Mouse (Mus musculus): ENCODE data around the gene Wrnip1. TPM values are rescaled to one million over a fixed set of nuclear protein-coding genes. Genes with fewer than 3 reads are reported as not detected.

Gene Wrnip1
- 30.2 TPM in 2 replicates for polyA plus RNA-seq (2016; fragmentation: Nextera tagmentation; extraction: Ambion mirVana)

- ATAC-seq (ENCODE audit: insufficient number of reproducible peaks, low FRiP score) = peak; percentile 94
- peak within 1 kb of the TSS; percentile 88 for H3K4me3 ChIP-seq
- H3K27ac ChIP-seq (ENCODE audit: poor library complexity, severe bottlenecking) = peak within 1 kb of the TSS; percentile 37; the same call in 1 of the 2 replicates
- no peaks in the 10 kb centered on the region for H3K27me3 ChIP-seq (replicated peaks)
- H3K9me3 ChIP-seq (replicated peaks) = no peaks in the 10 kb centered on the region
- H3K4me1 ChIP-seq (replicated peaks) = peaks cover 20% of the 10 kb centered on the region
- H3K36me3 ChIP-seq = 0 out of 2 replicates have a peak, but pooled peaks cover 7% of the 10 kb centered on the region
- H3K4me2 ChIP-seq = peak within 1 kb of the TSS; percentile 86
- peak within 1 kb of the TSS; percentile 88 for H3K9ac ChIP-seq
- WGBS = under 1% methylated on average over 49 of the region's 51 CpGs
These were observed at the start of gene Wrnip1 for GRCm38 (mm10) chr13:32801693-32802221. Gene Wrnip1 (plus strand): TSS chr13:32802038.

DNA sequence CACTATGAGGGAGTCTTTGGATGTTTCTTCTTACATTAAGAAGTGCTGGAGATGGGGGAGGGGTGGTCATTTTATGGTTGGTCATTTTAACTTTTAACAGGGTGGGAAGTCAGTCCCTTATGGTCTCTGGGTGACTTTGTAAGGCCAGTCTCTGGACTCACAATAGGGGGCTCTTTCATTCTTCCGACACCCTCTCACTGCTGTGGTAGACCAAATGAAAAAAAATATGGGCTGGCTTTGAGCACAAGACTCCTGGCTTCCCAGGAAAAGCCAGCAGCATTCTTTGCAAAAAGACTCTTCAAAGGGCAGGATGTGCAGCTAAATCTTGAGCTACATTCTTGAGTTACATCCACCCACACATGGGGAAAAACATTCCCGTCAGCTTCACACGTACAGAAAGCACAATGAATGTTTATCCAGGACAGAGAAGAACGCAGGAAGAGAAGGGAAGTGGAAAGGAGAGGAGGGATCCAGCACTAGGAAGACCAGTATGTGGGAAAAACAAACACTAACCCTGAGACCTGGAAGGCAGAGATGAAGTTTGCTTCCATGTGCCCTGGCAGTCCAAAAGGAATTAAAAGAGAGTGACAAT is 49.7 kb upstream of the Wrnip1 start:
- H3K4me1 ChIP-seq (replicated peaks) = no peaks in the 10 kb centered on the region
- ATAC-seq (ENCODE audit: insufficient number of reproducible peaks, low FRiP score) = peak; percentile 69
- peak overlapping the region; percentile 63; the same call in 1 of the 2 replicates for H3K27ac ChIP-seq (ENCODE audit: poor library complexity, severe bottlenecking)
- H3K36me3 ChIP-seq = no peaks in the 10 kb centered on the region
- no peak overlapping the region for H3K4me3 ChIP-seq
- H3K4me2 ChIP-seq = no peak overlapping the region
- 31% methylated on average over 4 of the region's 4 CpGs for WGBS
- H3K27me3 ChIP-seq (replicated peaks) = no peaks in the 10 kb centered on the region
- no peak overlapping the region for H3K9ac ChIP-seq
- H3K9me3 ChIP-seq (replicated peaks) = no peaks in the 10 kb centered on the region

GRCm38 (mm10) chr13:32759036-32759435 is 42.8 kb upstream of the Wrnip1 start:
- H3K4me1 ChIP-seq (replicated peaks) = peaks cover 10% of the 10 kb centered on the region
- H3K36me3 ChIP-seq = no peaks in the 10 kb centered on the region
- no peak overlapping the region for H3K27ac ChIP-seq (ENCODE audit: poor library complexity, severe bottlenecking)
- H3K4me2 ChIP-seq = no peak overlapping the region
- no peaks in the 10 kb centered on the region for H3K9me3 ChIP-seq (replicated peaks)
- 11% methylated on average over 4 of the region's 4 CpGs for WGBS
- H3K27me3 ChIP-seq (replicated peaks) = no peaks in the 10 kb centered on the region; the same call in 1 of the 2 replicates
- no peak for ATAC-seq (ENCODE audit: insufficient number of reproducible peaks, low FRiP score)
- H3K9ac ChIP-seq = no peak overlapping the region
- H3K4me3 ChIP-seq = no peak overlapping the region

- H3K4me2 ChIP-seq = no peak overlapping the region
- no peak overlapping the region for H3K27ac ChIP-seq (ENCODE audit: poor library complexity, severe bottlenecking)
- H3K36me3 ChIP-seq = no peaks in the 10 kb centered on the region
- no peak overlapping the region for H3K4me3 ChIP-seq
- no peaks in the 10 kb centered on the region; the same call in 1 of the 2 replicates for H3K27me3 ChIP-seq (replicated peaks)
- 81% methylated on average over 2 of the region's 2 CpGs for WGBS
- peaks cover 17% of the 10 kb centered on the region for H3K4me1 ChIP-seq (replicated peaks)
- no peaks in the 10 kb centered on the region for H3K9me3 ChIP-seq (replicated peaks)
- ATAC-seq (ENCODE audit: insufficient number of reproducible peaks, low FRiP score) = no peak
- H3K9ac ChIP-seq = no peak overlapping the region
These were observed 41.0 kb upstream of the Wrnip1 start for GRCm38 (mm10) chr13:32760795-32761194.

- Histone ChIP-seq H3K4me3 (no peak overlapping the region), H3K9me3 (replicated peaks) (no peaks in the 10 kb centered on the region), H3K27me3 (replicated peaks) (no peaks in the 10 kb centered on the region; the same call in 1 of the 2 replicates), H3K4me1 (replicated peaks) (peaks cover 17% of the 10 kb centered on the region), H3K4me2 (no peak overlapping the region), H3K9ac (no peak overlapping the region), H3K36me3 (no peaks in the 10 kb centered on the region), H3K27ac (ENCODE audit: poor library complexity, severe bottlenecking) (no peak overlapping the region)
- WGBS = 68% methylated on average over 3 of the region's 3 CpGs
- no peak for ATAC-seq (ENCODE audit: insufficient number of reproducible peaks, low FRiP score)
These were observed 38.7 kb upstream of the Wrnip1 start for GRCm38 (mm10) chr13:32763141-32763540.

DNA sequence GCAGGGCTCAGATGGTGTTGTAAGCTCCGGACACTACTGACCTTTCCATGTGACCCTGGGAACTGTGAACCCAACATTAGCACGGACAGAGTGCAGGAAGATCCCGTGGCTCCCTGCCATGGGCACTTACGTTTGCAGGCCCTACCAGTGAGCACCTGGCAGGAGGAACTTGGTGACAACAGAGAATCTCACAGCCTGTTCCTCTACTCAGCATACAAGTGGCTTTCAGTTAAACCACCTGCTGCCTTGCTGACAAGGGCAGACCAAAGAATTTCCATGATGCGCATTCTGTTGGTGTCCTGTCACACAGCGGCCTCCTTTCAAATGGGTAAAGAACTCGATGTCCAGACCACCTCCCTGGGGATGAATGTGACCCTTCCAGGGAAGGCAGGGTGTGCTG is 37.4 kb upstream of the Wrnip1 start:
- Histone ChIP-seq H3K4me1 (replicated peaks) (peaks cover 14% of the 10 kb centered on the region), H3K4me2 (no peak overlapping the region), H3K27me3 (replicated peaks) (no peaks in the 10 kb centered on the region; the same call in 1 of the 2 replicates), H3K4me3 (no peak overlapping the region), H3K9ac (no peak overlapping the region), H3K36me3 (no peaks in the 10 kb centered on the region), H3K27ac (ENCODE audit: poor library complexity, severe bottlenecking) (0 out of 2 replicates have a peak overlapping the region, but pooled peaks have one; percentile 11), H3K9me3 (replicated peaks) (no peaks in the 10 kb centered on the region)
- WGBS = 13% methylated on average over 7 of the region's 7 CpGs
- peak; percentile 33; the same call in 1 of the 2 replicates for ATAC-seq (ENCODE audit: insufficient number of reproducible peaks, low FRiP score)

- Histone ChIP-seq H3K36me3 (no peaks in the 10 kb centered on the region), H3K4me1 (replicated peaks) (peaks cover 20% of the 10 kb centered on the region), H3K4me2 (no peak overlapping the region), H3K9me3 (replicated peaks) (no peaks in the 10 kb centered on the region), H3K27me3 (replicated peaks) (no peaks in the 10 kb centered on the region), H3K4me3 (no peak overlapping the region), H3K27ac (ENCODE audit: poor library complexity, severe bottlenecking) (no peak overlapping the region), H3K9ac (no peak overlapping the region)
- 11% methylated on average over 4 of the region's 4 CpGs for WGBS
- ATAC-seq (ENCODE audit: insufficient number of reproducible peaks, low FRiP score) = no peak
These were observed 33.7 kb upstream of the Wrnip1 start for GRCm38 (mm10) chr13:32768104-32768503.

GRCm38 (mm10) chr13:32769960-32770359 is 31.9 kb upstream of the Wrnip1 start:
- H3K36me3 ChIP-seq = no peaks in the 10 kb centered on the region
- ATAC-seq (ENCODE audit: insufficient number of reproducible peaks, low FRiP score) = no peak
- WGBS = 11% methylated on average over 3 of the region's 3 CpGs
- H3K4me3 ChIP-seq = no peak overlapping the region
- no peak overlapping the region for H3K4me2 ChIP-seq
- no peaks in the 10 kb centered on the region for H3K27me3 ChIP-seq (replicated peaks)
- peak overlapping the region; percentile 18; the same call in 1 of the 2 replicates for H3K27ac ChIP-seq (ENCODE audit: poor library complexity, severe bottlenecking)
- peaks cover 10% of the 10 kb centered on the region for H3K4me1 ChIP-seq (replicated peaks)
- H3K9ac ChIP-seq = no peak overlapping the region
- no peaks in the 10 kb centered on the region for H3K9me3 ChIP-seq (replicated peaks)

DNA sequence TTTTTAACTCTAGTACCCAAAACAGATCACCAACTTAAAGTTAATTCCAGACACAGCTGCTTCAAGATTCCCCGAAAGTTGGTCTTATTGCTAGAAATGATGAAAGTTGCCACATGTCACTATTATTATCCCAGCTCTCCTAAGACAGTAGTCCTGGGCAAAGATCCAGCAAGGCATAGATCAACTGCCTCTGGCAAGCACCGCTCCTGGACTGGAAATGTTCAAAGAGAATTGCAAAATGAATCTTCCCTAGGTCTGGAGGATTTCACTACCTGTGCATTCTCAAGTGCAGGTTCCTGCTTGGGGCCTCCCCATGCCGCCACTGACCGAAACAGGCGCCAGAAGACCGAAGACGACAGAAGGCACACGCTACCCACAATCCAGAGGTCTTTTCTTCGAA is 25.9 kb upstream of the Wrnip1 start:
- no peak overlapping the region for H3K4me3 ChIP-seq
- no peak overlapping the region for H3K4me2 ChIP-seq
- H3K27me3 ChIP-seq (replicated peaks) = no peaks in the 10 kb centered on the region
- H3K4me1 ChIP-seq (replicated peaks) = peaks cover 14% of the 10 kb centered on the region
- ATAC-seq (ENCODE audit: insufficient number of reproducible peaks, low FRiP score) = no peak
- no peak overlapping the region for H3K27ac ChIP-seq (ENCODE audit: poor library complexity, severe bottlenecking)
- no peaks in the 10 kb centered on the region for H3K36me3 ChIP-seq
- WGBS = 87% methylated on average over 9 of the region's 9 CpGs
- no peaks in the 10 kb centered on the region for H3K9me3 ChIP-seq (replicated peaks)
- no peak overlapping the region for H3K9ac ChIP-seq

GRCm38 (mm10) chr13:32776350-32776749 is 25.5 kb upstream of the Wrnip1 start:
- ATAC-seq (ENCODE audit: insufficient number of reproducible peaks, low FRiP score) = no peak
- 87% methylated on average over 10 of the region's 10 CpGs for WGBS
- no peak overlapping the region for H3K27ac ChIP-seq (ENCODE audit: poor library complexity, severe bottlenecking)

GRCm38 (mm10) chr13:32778861-32779260 is 23.0 kb upstream of the Wrnip1 start:
- Histone ChIP-seq H3K9me3 (replicated peaks) (no peaks in the 10 kb centered on the region), H3K4me1 (replicated peaks) (peaks cover 14% of the 10 kb centered on the region), H3K9ac (no peak overlapping the region), H3K4me2 (no peak overlapping the region), H3K36me3 (no peaks in the 10 kb centered on the region), H3K4me3 (no peak overlapping the region), H3K27ac (ENCODE audit: poor library complexity, severe bottlenecking) (no peak overlapping the region), H3K27me3 (replicated peaks) (no peaks in the 10 kb centered on the region)
- WGBS = 55% methylated on average over 3 of the region's 3 CpGs
- no peak for ATAC-seq (ENCODE audit: insufficient number of reproducible peaks, low FRiP score)

More at GRCm38 (mm10) chr13:32776350-32776749, 25.5 kb upstream of the Wrnip1 start:
- Histone ChIP-seq H3K36me3 (no peaks in the 10 kb centered on the region), H3K4me2 (no peak overlapping the region), H3K4me3 (no peak overlapping the region), H3K4me1 (replicated peaks) (peaks cover 14% of the 10 kb centered on the region), H3K9ac (no peak overlapping the region), H3K27me3 (replicated peaks) (no peaks in the 10 kb centered on the region), H3K9me3 (replicated peaks) (no peaks in the 10 kb centered on the region)

Data from heart, embryonic 12.5 days (tissue).